Mouse (Mus musculus): ENCODE measurements around the gene Vwa8. TPM values are rescaled to one million over a fixed set of nuclear protein-coding genes. Genes with fewer than 3 reads are reported as not detected.

Gene Vwa8
- polyA plus RNA-seq, 1 experiment from 2014 or later: 14.7 TPM

DNA sequence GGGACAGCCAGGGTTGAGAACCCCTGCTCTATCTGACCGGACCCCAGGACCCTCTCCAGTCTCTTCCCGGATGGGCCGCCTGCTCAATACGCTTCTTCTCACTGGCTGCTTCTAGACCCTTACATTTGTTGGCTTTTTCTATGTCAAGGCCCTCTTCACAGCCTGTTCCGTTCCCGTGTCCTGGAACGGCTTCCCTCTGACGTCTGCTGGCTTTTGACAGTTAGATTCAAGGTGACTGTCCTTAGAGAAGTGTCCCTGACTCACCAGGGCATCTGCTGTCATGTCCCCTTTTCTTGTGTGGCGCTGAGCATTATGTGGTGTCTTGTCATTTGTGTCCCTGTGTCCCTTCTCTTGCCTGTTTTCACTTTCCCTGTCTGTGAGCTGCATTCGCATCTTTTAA is 121.8 kb downstream of the Vwa8 start:
- no peak overlapping the region for H3K27ac ChIP-seq (ENCODE audit: low read length)
- WGBS: 94% methylated on average over 10 of the region's 10 CpGs
- ATAC-seq (ENCODE audit: insufficient number of reproducible peaks, insufficient read depth, low FRiP score, low read depth): no peak

GRCm38 (mm10) chr14:78972424-78972823 is 123.6 kb downstream of the Vwa8 start:
- Histone ChIP-seq H3K36me3 (ENCODE audit: control insufficient read depth, insufficient read depth, low read length) (no peaks in the 10 kb centered on the region), H3K27ac (ENCODE audit: low read length) (no peak overlapping the region), H3K9me3 (ENCODE audit: control insufficient read depth, low read depth, low read length) (no peaks in the 10 kb centered on the region), H3K4me1 (ENCODE audit: control insufficient read depth, insufficient read depth, low read length) (no peaks in the 10 kb centered on the region), H3K9ac (replicated peaks; ENCODE audit: low read depth, low read length) (no peak overlapping the region), H3K4me3 (ENCODE audit: low read depth, low read length) (no peak overlapping the region), H3K27me3 (ENCODE audit: control insufficient read depth, insufficient read depth, low read length) (no peaks in the 10 kb centered on the region), H3K4me2 (replicated peaks; ENCODE audit: low read depth, low read length) (no peak overlapping the region)
- WGBS: 74% methylated on average over 1 of the region's 1 CpGs
- ATAC-seq (ENCODE audit: insufficient number of reproducible peaks, insufficient read depth, low FRiP score, low read depth): no peak

More for the DNA sequence above, 121.8 kb downstream of the Vwa8 start:
- no peak overlapping the region for H3K4me3 ChIP-seq (ENCODE audit: low read depth, low read length)
- H3K27me3 ChIP-seq (ENCODE audit: control insufficient read depth, insufficient read depth, low read length): no peaks in the 10 kb centered on the region
- H3K36me3 ChIP-seq (ENCODE audit: control insufficient read depth, insufficient read depth, low read length): no peaks in the 10 kb centered on the region
- H3K9me3 ChIP-seq (ENCODE audit: control insufficient read depth, low read depth, low read length): no peaks in the 10 kb centered on the region
- H3K4me2 ChIP-seq (replicated peaks; ENCODE audit: low read depth, low read length): no peak overlapping the region
- no peak overlapping the region for H3K9ac ChIP-seq (replicated peaks; ENCODE audit: low read depth, low read length)
- H3K4me1 ChIP-seq (ENCODE audit: control insufficient read depth, insufficient read depth, low read length): no peaks in the 10 kb centered on the region

DNA sequence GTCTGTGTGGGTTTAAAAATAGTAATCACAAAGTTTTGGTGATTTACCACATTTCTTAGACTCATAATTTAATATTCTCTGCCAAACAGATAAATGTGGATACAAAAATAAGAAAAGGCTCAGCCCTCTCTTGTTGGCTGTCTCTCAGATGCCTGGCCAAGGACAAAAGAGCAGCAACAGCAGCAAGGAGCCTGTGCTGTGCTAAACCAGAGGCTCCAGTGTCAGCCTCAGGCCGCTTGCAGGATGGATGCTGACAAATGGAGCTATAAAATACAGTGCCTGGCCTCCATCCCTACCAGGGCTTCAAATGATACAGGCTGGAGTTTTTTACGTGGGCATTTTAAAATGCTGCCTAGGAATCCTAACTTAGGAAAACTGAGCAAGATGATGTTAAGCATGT is 134.3 kb downstream of the Vwa8 start:
- ATAC-seq (ENCODE audit: insufficient number of reproducible peaks, insufficient read depth, low FRiP score, low read depth): no peak
- no peaks in the 10 kb centered on the region for H3K9me3 ChIP-seq (ENCODE audit: control insufficient read depth, low read depth, low read length)
- WGBS: 43% methylated on average over 2 of the region's 2 CpGs
- no peak overlapping the region for H3K27ac ChIP-seq (ENCODE audit: low read length)
- no peak overlapping the region for H3K9ac ChIP-seq (replicated peaks; ENCODE audit: low read depth, low read length)
- peaks cover 2% of the 10 kb centered on the region; the same call in 1 of the 2 replicates for H3K4me1 ChIP-seq (ENCODE audit: control insufficient read depth, insufficient read depth, low read length)
- no peaks in the 10 kb centered on the region for H3K27me3 ChIP-seq (ENCODE audit: control insufficient read depth, insufficient read depth, low read length)
- H3K4me2 ChIP-seq (replicated peaks; ENCODE audit: low read depth, low read length): no peak overlapping the region
- H3K4me3 ChIP-seq (ENCODE audit: low read depth, low read length): no peak overlapping the region
- no peaks in the 10 kb centered on the region for H3K36me3 ChIP-seq (ENCODE audit: control insufficient read depth, insufficient read depth, low read length)

GRCm38 (mm10) chr14:78984296-78984695 is 135.4 kb downstream of the Vwa8 start:
- no peaks in the 10 kb centered on the region for H3K27me3 ChIP-seq (ENCODE audit: control insufficient read depth, insufficient read depth, low read length)
- no peak overlapping the region for H3K4me2 ChIP-seq (replicated peaks; ENCODE audit: low read depth, low read length)
- WGBS: 53% methylated on average over 2 of the region's 2 CpGs
- H3K4me1 ChIP-seq (ENCODE audit: control insufficient read depth, insufficient read depth, low read length): peaks cover 2% of the 10 kb centered on the region; the same call in 1 of the 2 replicates
- no peak overlapping the region for H3K9ac ChIP-seq (replicated peaks; ENCODE audit: low read depth, low read length)
- ATAC-seq (ENCODE audit: insufficient number of reproducible peaks, insufficient read depth, low FRiP score, low read depth): 0 out of 2 replicates have a peak, but pooled peaks have one; percentile 37
- no peaks in the 10 kb centered on the region for H3K36me3 ChIP-seq (ENCODE audit: control insufficient read depth, insufficient read depth, low read length)
- no peaks in the 10 kb centered on the region for H3K9me3 ChIP-seq (ENCODE audit: control insufficient read depth, low read depth, low read length)
- H3K27ac ChIP-seq (ENCODE audit: low read length): no peak overlapping the region
- H3K4me3 ChIP-seq (ENCODE audit: low read depth, low read length): no peak overlapping the region

DNA sequence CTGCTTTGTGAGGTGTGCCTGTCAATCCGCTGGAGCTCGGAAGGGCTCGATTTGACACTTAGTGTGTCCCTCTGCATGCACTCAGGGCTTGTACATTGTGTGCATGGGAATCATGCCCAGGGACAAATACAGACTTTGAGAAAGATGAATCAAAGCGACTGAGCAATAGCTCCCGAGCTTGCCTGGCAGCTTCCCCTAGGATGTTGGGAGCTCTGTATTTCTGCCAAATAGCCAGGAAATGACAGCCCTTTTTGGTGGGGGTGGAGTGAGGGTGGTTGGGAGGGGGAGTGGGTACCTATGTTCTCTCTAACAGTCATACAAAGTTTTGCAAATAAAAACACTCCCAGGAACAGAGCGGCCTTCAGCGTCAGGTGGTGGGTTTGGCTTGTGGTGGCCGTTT is 138.7 kb downstream of the Vwa8 start:
- 82% methylated on average over 8 of the region's 8 CpGs for WGBS

DNA sequence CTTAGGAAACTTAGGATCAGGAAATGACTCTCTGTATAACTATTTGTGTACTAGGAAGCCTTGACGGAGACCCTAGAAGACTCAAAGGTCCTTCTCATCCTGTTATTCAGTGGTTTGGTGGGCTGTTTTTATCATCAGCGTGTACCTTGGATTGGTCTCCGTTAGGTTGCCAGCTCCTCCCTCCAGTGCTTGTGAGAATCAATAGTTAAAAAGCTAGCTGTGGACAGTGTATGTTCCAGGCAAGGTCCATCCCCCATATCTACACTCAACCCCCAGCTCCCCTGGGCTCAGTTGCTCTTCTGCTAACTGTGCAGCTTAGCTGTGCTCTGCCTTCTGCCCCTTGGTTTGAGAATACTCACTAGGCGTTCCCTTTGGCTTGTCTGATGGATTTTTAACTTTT is 143.6 kb downstream of the Vwa8 start:
- no peak overlapping the region for H3K4me3 ChIP-seq (ENCODE audit: low read depth, low read length)
- H3K27ac ChIP-seq (ENCODE audit: low read length): no peak overlapping the region
- ATAC-seq (ENCODE audit: insufficient number of reproducible peaks, insufficient read depth, low FRiP score, low read depth): no peak
- no peaks in the 10 kb centered on the region for H3K9me3 ChIP-seq (ENCODE audit: control insufficient read depth, low read depth, low read length)
- WGBS: 79% methylated on average over 4 of the region's 4 CpGs
- no peak overlapping the region for H3K4me2 ChIP-seq (replicated peaks; ENCODE audit: low read depth, low read length)
- no peaks in the 10 kb centered on the region for H3K4me1 ChIP-seq (ENCODE audit: control insufficient read depth, insufficient read depth, low read length)
- H3K27me3 ChIP-seq (ENCODE audit: control insufficient read depth, insufficient read depth, low read length): no peaks in the 10 kb centered on the region
- H3K9ac ChIP-seq (replicated peaks; ENCODE audit: low read depth, low read length): no peak overlapping the region
- no peaks in the 10 kb centered on the region for H3K36me3 ChIP-seq (ENCODE audit: control insufficient read depth, insufficient read depth, low read length)

More for the DNA sequence above, 138.7 kb downstream of the Vwa8 start:
- Histone ChIP-seq H3K27me3 (ENCODE audit: control insufficient read depth, insufficient read depth, low read length) (no peaks in the 10 kb centered on the region), H3K36me3 (ENCODE audit: control insufficient read depth, insufficient read depth, low read length) (no peaks in the 10 kb centered on the region), H3K4me1 (ENCODE audit: control insufficient read depth, insufficient read depth, low read length) (peaks cover 2% of the 10 kb centered on the region; the same call in 1 of the 2 replicates), H3K4me2 (replicated peaks; ENCODE audit: low read depth, low read length) (no peak overlapping the region), H3K9ac (replicated peaks; ENCODE audit: low read depth, low read length) (no peak overlapping the region), H3K27ac (ENCODE audit: low read length) (no peak overlapping the region), H3K9me3 (ENCODE audit: control insufficient read depth, low read depth, low read length) (no peaks in the 10 kb centered on the region), H3K4me3 (ENCODE audit: low read depth, low read length) (no peak overlapping the region)
- no peak for ATAC-seq (ENCODE audit: insufficient number of reproducible peaks, insufficient read depth, low FRiP score, low read depth)

DNA sequence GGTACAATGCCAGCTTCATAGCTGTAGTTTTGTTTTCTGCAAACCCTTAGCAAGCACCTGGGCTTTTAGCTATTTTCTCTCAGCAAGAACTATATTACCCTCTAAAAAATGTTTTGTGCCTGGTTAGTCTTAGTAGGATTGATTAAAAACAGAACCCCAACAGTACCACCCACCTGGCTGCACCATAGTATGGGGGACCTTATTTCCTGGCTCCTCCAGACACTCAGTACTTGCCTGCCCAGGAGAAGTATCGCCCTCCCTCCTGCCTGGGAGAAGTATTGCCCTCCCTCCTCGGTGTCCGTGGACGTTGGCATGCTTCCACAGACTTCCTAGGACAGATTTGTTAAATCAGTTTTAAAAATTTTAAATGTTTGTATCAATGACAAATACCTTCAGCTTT is 144.7 kb downstream of the Vwa8 start:
- Histone ChIP-seq H3K36me3 (ENCODE audit: control insufficient read depth, insufficient read depth, low read length) (no peaks in the 10 kb centered on the region), H3K9me3 (ENCODE audit: control insufficient read depth, low read depth, low read length) (no peaks in the 10 kb centered on the region), H3K9ac (replicated peaks; ENCODE audit: low read depth, low read length) (no peak overlapping the region), H3K4me3 (ENCODE audit: low read depth, low read length) (no peak overlapping the region), H3K27me3 (ENCODE audit: control insufficient read depth, insufficient read depth, low read length) (no peaks in the 10 kb centered on the region), H3K27ac (ENCODE audit: low read length) (no peak overlapping the region), H3K4me2 (replicated peaks; ENCODE audit: low read depth, low read length) (no peak overlapping the region), H3K4me1 (ENCODE audit: control insufficient read depth, insufficient read depth, low read length) (no peaks in the 10 kb centered on the region)
- WGBS: 41% methylated on average over 4 of the region's 4 CpGs
- ATAC-seq (ENCODE audit: insufficient number of reproducible peaks, insufficient read depth, low FRiP score, low read depth): no peak

DNA sequence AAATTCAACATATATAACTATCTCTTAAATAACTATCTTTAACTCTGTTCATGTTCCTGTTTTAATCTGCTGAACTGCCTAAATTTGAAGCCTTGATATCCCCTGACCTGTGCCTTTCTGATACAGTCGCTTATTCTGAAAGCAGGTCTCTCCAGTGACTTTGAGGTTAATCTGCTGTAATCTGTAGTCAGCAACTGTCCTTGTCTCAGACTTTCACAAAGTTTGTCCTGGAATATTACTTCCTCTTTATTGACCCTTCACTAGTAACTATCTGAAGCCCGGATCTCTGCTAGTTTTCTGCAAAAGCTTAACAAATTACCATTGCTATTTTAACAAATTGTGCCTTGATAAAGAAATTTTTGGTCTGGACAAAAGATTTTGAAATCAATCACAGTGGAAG is 147.5 kb downstream of the Vwa8 start:
- 85% methylated on average over 2 of the region's 2 CpGs for WGBS
- no peaks in the 10 kb centered on the region for H3K9me3 ChIP-seq (ENCODE audit: control insufficient read depth, low read depth, low read length)
- no peaks in the 10 kb centered on the region for H3K27me3 ChIP-seq (ENCODE audit: control insufficient read depth, insufficient read depth, low read length)
- H3K4me3 ChIP-seq (ENCODE audit: low read depth, low read length): no peak overlapping the region
- no peak overlapping the region for H3K9ac ChIP-seq (replicated peaks; ENCODE audit: low read depth, low read length)
- no peaks in the 10 kb centered on the region for H3K36me3 ChIP-seq (ENCODE audit: control insufficient read depth, insufficient read depth, low read length)
- H3K4me1 ChIP-seq (ENCODE audit: control insufficient read depth, insufficient read depth, low read length): no peaks in the 10 kb centered on the region
- H3K4me2 ChIP-seq (replicated peaks; ENCODE audit: low read depth, low read length): no peak overlapping the region
- H3K27ac ChIP-seq (ENCODE audit: low read length): no peak overlapping the region
- ATAC-seq (ENCODE audit: insufficient number of reproducible peaks, insufficient read depth, low FRiP score, low read depth): no peak

GRCm38 (mm10) chr14:79003576-79003975 is 154.7 kb downstream of the Vwa8 start:
- 52% methylated on average over 1 of the region's 1 CpGs for WGBS
- H3K4me3 ChIP-seq (ENCODE audit: low read depth, low read length): no peak overlapping the region
- H3K4me1 ChIP-seq (ENCODE audit: control insufficient read depth, insufficient read depth, low read length): no peaks in the 10 kb centered on the region
- H3K9me3 ChIP-seq (ENCODE audit: control insufficient read depth, low read depth, low read length): no peaks in the 10 kb centered on the region
- no peak overlapping the region for H3K9ac ChIP-seq (replicated peaks; ENCODE audit: low read depth, low read length)
- no peaks in the 10 kb centered on the region for H3K27me3 ChIP-seq (ENCODE audit: control insufficient read depth, insufficient read depth, low read length)
- H3K4me2 ChIP-seq (replicated peaks; ENCODE audit: low read depth, low read length): no peak overlapping the region
- no peak overlapping the region for H3K27ac ChIP-seq (ENCODE audit: low read length)
- no peak for ATAC-seq (ENCODE audit: insufficient number of reproducible peaks, insufficient read depth, low FRiP score, low read depth)
- H3K36me3 ChIP-seq (ENCODE audit: control insufficient read depth, insufficient read depth, low read length): no peaks in the 10 kb centered on the region

Measured in stomach, embryonic 14.5 days (tissue).